Mouse (Mus musculus): ENCODE data around the gene Thoc5. TPM values are rescaled to one million over a fixed set of nuclear protein-coding genes. Genes with fewer than 3 reads are reported as not detected.

Thoc5 gene
- polyA plus RNA-seq, 1 experiment from 2014 or later, result 35.4 TPM

- DNase-seq (ENCODE audit: low spot score), result no peak
Observed at GRCm38 (mm10) chr11:4974376-4975122, 79.4 kb downstream of the Thoc5 start.

- DNase-seq (ENCODE audit: low spot score), result peak; percentile 86
Observed at GRCm38 (mm10) chr11:4975623-4976022, 80.5 kb downstream of the Thoc5 start.

Small RNA genes lying within 50 kb of the gene (microRNA-seq; reads per million reads assigned to microRNA genes)
- gene Mir6918 (ENCODE audit: borderline number of aligned reads), result not detected

Other genes starting within 250 kb of the Thoc5 start
- gene Uqcr10, start 191.0 kb upstream of the Thoc5 start, polyA plus RNA-seq (2015; fragmentation: Nextera tagmentation; extraction: Ambion mirVana), result 1,084 and 1,132 TPM in 2 replicates
- 91.0 and 95.8 TPM in 2 replicates for gene Zmat5, start 190.6 kb upstream of the Thoc5 start, polyA plus RNA-seq (2015; fragmentation: Nextera tagmentation; extraction: Ambion mirVana)
- gene Cabp7, start 148.5 kb upstream of the Thoc5 start, polyA plus RNA-seq (2015; fragmentation: Nextera tagmentation; extraction: Ambion mirVana), result 0.16 and 0.17 TPM in 2 replicates
- gene Nf2, start 45.8 kb upstream of the Thoc5 start, polyA plus RNA-seq (2015; fragmentation: Nextera tagmentation; extraction: Ambion mirVana), result 25.5 and 28.3 TPM in 2 replicates
- gene Nipsnap1, start 21.4 kb upstream of the Thoc5 start, polyA plus RNA-seq (2015; fragmentation: Nextera tagmentation; extraction: Ambion mirVana), result 46.8 and 50.8 TPM in 2 replicates
- 3.1 and 3.9 TPM in 2 replicates for gene Nefh, start 52.7 kb downstream of the Thoc5 start, polyA plus RNA-seq (2015; fragmentation: Nextera tagmentation; extraction: Ambion mirVana)
- gene Ap1b1, start 91.5 kb downstream of the Thoc5 start, polyA plus RNA-seq (2015; fragmentation: Nextera tagmentation; extraction: Ambion mirVana), result 56.7 and 59.0 TPM in 2 replicates
- 4.2 and 5.9 TPM in 2 replicates for gene Rasl10a, start 162.8 kb downstream of the Thoc5 start, polyA plus RNA-seq (2015; fragmentation: Nextera tagmentation; extraction: Ambion mirVana)
- gene Gas2l1, start 170.0 kb downstream of the Thoc5 start, polyA plus RNA-seq (2015; fragmentation: Nextera tagmentation; extraction: Ambion mirVana), result 12.0 and 12.2 TPM in 2 replicates
- gene Rhbdd3, start 203.6 kb downstream of the Thoc5 start, polyA plus RNA-seq (2015; fragmentation: Nextera tagmentation; extraction: Ambion mirVana), result 17.9 and 19.8 TPM in 2 replicates
- 501 and 565 TPM in 2 replicates for gene Ewsr1, start 203.9 kb downstream of the Thoc5 start, polyA plus RNA-seq (2015; fragmentation: Nextera tagmentation; extraction: Ambion mirVana)